Mouse (Mus musculus) lung, postnatal 0 days (tissue): ENCODE data around the gene Itm2c.

Experiments
- CTCF ChIP-seq: IDR thresholded peaks from 2 replicates; pipeline ENCODE4 v1.5.1; 2016; ENCODE audit warnings: antibody characterized with exemption, mild to moderate bottlenecking
- EP300 ChIP-seq: IDR thresholded peaks from 2 replicates; pipeline ENCODE4 v1.6.1; 2016; ENCODE audit warnings: antibody characterized with exemption, mild to moderate bottlenecking, control low read depth

DNA sequence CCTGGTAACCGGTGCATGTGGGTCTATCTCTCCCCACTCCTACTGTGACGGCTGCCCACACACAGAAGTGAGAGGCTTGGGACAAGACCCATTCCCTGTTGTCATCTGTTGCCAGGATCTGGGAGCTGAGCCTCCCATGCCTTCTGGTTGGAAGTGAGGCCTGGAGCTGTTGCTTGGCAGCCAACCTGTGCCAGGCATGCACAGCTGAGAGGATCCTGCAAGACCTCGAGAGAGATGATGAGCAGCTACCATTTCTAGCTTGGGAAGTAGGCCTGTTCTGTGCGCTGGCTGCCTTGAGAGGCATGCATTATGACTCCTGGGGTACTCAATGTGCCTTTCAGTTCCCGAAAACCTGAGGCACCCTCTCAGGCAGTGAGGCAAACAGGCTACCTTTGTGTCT is 37.1 kb downstream of the Itm2c start:
- TF ChIP-seq CTCF (no peak), EP300 (no peak)
